Mouse (Mus musculus) gastrocnemius, adult 2 months (tissue): ENCODE measurements around the gene Gm20721. TPM values are rescaled to one million over a fixed set of nuclear protein-coding genes. Genes with fewer than 3 reads are reported as not detected.

ENCODE experiments used
- DNase-seq: peaks from one replicate; pipeline ENCODE4 v3.0.0; 2022
- H3K27ac ChIP-seq: fragments of 200-600 bp; 2 replicates; pipeline ENCODE4 v1.8.1; 2022; ENCODE audit warnings: mild to moderate bottlenecking
- H3K4me3 ChIP-seq: fragments of 200-600 bp; 2 replicates; pipeline ENCODE4 v1.8.1; 2022; ENCODE audit warnings: mild to moderate bottlenecking, moderate library complexity
- CTCF ChIP-seq: fragments of 200-600 bp; IDR thresholded peaks from 2 replicates; pipeline ENCODE4 v1.8.1; 2022; ENCODE audit warnings: antibody characterized with exemption, mild to moderate bottlenecking, moderate library complexity
- intact Hi-C: fragments of 180-260 bp; cut with DNase I; formaldehyde crosslinking; loops from one replicate; pipeline ENCODE4 v1.15.1; 2025
- total RNA-seq, 2 experiments: library from RNA; stranded (reverse); gene quantifications; 2 replicates each; pipeline ENCODE4 v1.2.3; 2021

Gene Gm20721
- total RNA-seq, 2 experiments from 2014 or later, result 1.9 to 3.4 TPM

- Histone ChIP-seq H3K27ac (no peak overlapping the region), H3K4me3 (no peak overlapping the region)
- intact Hi-C loops, result no loop called here
- no peak for DNase-seq
- no peak for TF ChIP-seq CTCF
Observed at GRCm38 (mm10) chr2:174302526-174302925, 44.0 kb downstream of the Gm20721 start.

- H3K4me3 ChIP-seq, result peak overlapping the region; percentile 63
- no peak for TF ChIP-seq CTCF
- intact Hi-C loops, result no loop called here
- no peak for DNase-seq
- H3K27ac ChIP-seq, result no peak overlapping the region
Observed at GRCm38 (mm10) chr2:174300666-174301065, 45.8 kb downstream of the Gm20721 start.

- peak overlapping the region; percentile 63 for H3K4me3 ChIP-seq
- TF ChIP-seq CTCF, result no peak
- H3K27ac ChIP-seq, result no peak overlapping the region
- no peak for DNase-seq
- intact Hi-C loops, result no loop called here
Observed at GRCm38 (mm10) chr2:174300186-174300585, 46.3 kb downstream of the Gm20721 start.

- intact Hi-C loops, result loop anchor here (5.0 to 10.0 kb wide), 2 partner anchors 225 to 707 kb away; partner anchors contain the start of gene Stx16
- H3K4me3 ChIP-seq, result peak overlapping the region; percentile 63
- no peak for DNase-seq
- no peak overlapping the region for H3K27ac ChIP-seq
- no peak for TF ChIP-seq CTCF
Observed at GRCm38 (mm10) chr2:174299771-174300160, 46.7 kb downstream of the Gm20721 start.

- intact Hi-C loops, result loop anchor here (5.0 to 10.0 kb wide), 2 partner anchors 224 to 707 kb away; partner anchors contain the start of gene Stx16
- Histone ChIP-seq H3K27ac (no peak overlapping the region), H3K4me3 (peak overlapping the region; percentile 63)
- no peak for DNase-seq
- TF ChIP-seq CTCF, result no peak
Observed at GRCm38 (mm10) chr2:174299091-174299770, 47.3 kb downstream of the Gm20721 start.

- TF ChIP-seq CTCF, result no peak
- Histone ChIP-seq H3K27ac (no peak overlapping the region), H3K4me3 (peak overlapping the region; percentile 63)
- intact Hi-C loops, result loop anchor here (5.0 to 10.0 kb wide), 2 partner anchors 224 to 706 kb away; partner anchors contain the start of gene Stx16
- no peak for DNase-seq
Observed at GRCm38 (mm10) chr2:174298471-174298870, 48.0 kb downstream of the Gm20721 start.

GRCm38 (mm10) chr2:174297851-174298250 lies 48.7 kb downstream of the Gm20721 start:
- no peak for TF ChIP-seq CTCF
- no peak for DNase-seq
- no peak overlapping the region for H3K27ac ChIP-seq
- H3K4me3 ChIP-seq, result no peak overlapping the region; the same call in 1 of the 2 replicates
- intact Hi-C loops, result loop anchor here (5.0 to 10.0 kb wide), 2 partner anchors 223 to 706 kb away; partner anchors contain the start of gene Stx16

GRCm38 (mm10) chr2:174297086-174297571 lies 49.4 kb downstream of the Gm20721 start:
- H3K27ac ChIP-seq, result no peak overlapping the region
- no peak for DNase-seq
- peak; percentile 53 for TF ChIP-seq CTCF
- peak overlapping the region; percentile 59 for H3K4me3 ChIP-seq
- intact Hi-C loops, result loop anchor here (5.0 to 10.0 kb wide), 2 partner anchors 222 to 705 kb away; partner anchors contain the start of gene Stx16

- no peak for TF ChIP-seq CTCF
- no peak overlapping the region for H3K27ac ChIP-seq
Observed at GRCm38 (mm10) chr2:174295900-174296465, 50.5 kb downstream of the Gm20721 start.

GRCm38 (mm10) chr2:174295175-174295899 lies 51.2 kb downstream of the Gm20721 start:
- no peak for TF ChIP-seq CTCF
- DNase-seq, result no peak
- H3K27ac ChIP-seq, result no peak overlapping the region
- peak overlapping the region; percentile 48 for H3K4me3 ChIP-seq
- intact Hi-C loops, result loop anchor here (5.0 to 10.0 kb wide), 2 partner anchors 221 to 703 kb away; partner anchors contain the start of gene Stx16

More at GRCm38 (mm10) chr2:174295900-174296465, 50.5 kb downstream of the Gm20721 start:
- intact Hi-C loops, result loop anchor here (5.0 to 10.0 kb wide), 2 partner anchors 221 to 704 kb away; partner anchors contain the start of gene Stx16
- H3K4me3 ChIP-seq, result peak overlapping the region; percentile 48
- DNase-seq, result no peak

- DNase-seq, result no peak
- H3K27ac ChIP-seq, result no peak overlapping the region
- no peak for TF ChIP-seq CTCF
- intact Hi-C loops, result loop anchor here (10.0 kb wide), 1 partner anchor 220 kb away; the partner anchor contains the start of gene Stx16
- H3K4me3 ChIP-seq, result no peak overlapping the region
Observed at GRCm38 (mm10) chr2:174294457-174294856, 52.1 kb downstream of the Gm20721 start.

GRCm38 (mm10) chr2:174291662-174292030 lies 54.9 kb downstream of the Gm20721 start:
- intact Hi-C loops, result loop anchor here (10.0 kb wide), 1 partner anchor 217 kb away; the partner anchor contains the start of gene Stx16
- Histone ChIP-seq H3K4me3 (no peak overlapping the region), H3K27ac (no peak overlapping the region)
- TF ChIP-seq CTCF, result no peak
- DNase-seq, result no peak
